Mouse (Mus musculus): ENCODE results near the gene Olfr1326-ps1. TPM values are rescaled to one million over a fixed set of nuclear protein-coding genes. Genes with fewer than 3 reads are reported as not detected.

Gene Olfr1326-ps1
- not detected in 2 replicates for polyA plus RNA-seq (2012)

GRCm38 (mm10) chrX:74574788-74575187, at the start of gene Olfr1326-ps1:
Gene Olfr1326-ps1 (minus strand): TSS chrX:74574888.

DNA sequence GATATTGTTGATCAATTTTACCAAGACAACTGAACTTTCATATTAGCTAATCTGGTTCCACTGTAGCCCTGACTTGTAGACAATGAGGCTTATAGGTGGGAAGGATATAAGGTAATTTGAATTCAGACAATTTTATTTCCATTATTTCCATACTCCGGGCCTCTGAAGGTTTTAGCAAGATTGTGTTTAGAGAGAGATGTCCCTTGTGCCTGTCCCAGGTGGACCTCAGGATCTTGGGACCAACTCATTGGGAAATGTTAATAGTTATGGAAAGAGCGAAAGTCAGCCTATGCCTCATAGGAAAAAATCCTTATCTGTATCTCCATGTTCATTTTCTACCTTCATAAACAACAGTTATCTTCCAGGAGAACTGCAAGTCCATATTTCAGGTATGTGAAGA, 17.7 kb upstream of the Olfr1326-ps1 start, which contains the start of gene Olfr1325:
TSS of gene Olfr1325 (plus strand) at position 301 of the 400 bp plus-strand sequence.

Other genes starting within 250 kb of the Olfr1326-ps1 start
- 4.6 and 6.7 TPM in 2 replicates for gene Plxna3, start 245.8 kb downstream of the Olfr1326-ps1 start, polyA plus RNA-seq (2012)
- gene Lage3, start 221.3 kb downstream of the Olfr1326-ps1 start, polyA plus RNA-seq (2012) = 5.9 and 6.9 TPM in 2 replicates
- gene Ubl4a, start 201.7 kb downstream of the Olfr1326-ps1 start, polyA plus RNA-seq (2012) = 31.2 and 32.6 TPM in 2 replicates
- 4.5 and 5.4 TPM in 2 replicates for gene Slc10a3, start 201.5 kb downstream of the Olfr1326-ps1 start, polyA plus RNA-seq (2012)
- 6.1 and 7.7 TPM in 2 replicates for gene Fam3a, start 181.6 kb downstream of the Olfr1326-ps1 start, polyA plus RNA-seq (2012)
- 9.2 and 10.3 TPM in 2 replicates for gene Ikbkg, start 181.6 kb downstream of the Olfr1326-ps1 start, polyA plus RNA-seq (2012)
- 19.5 and 27.3 TPM in 2 replicates for gene G6pdx, start 145.7 kb downstream of the Olfr1326-ps1 start, polyA plus RNA-seq (2012)
- not detected in 2 replicates for gene Gm6880, start 93.5 kb downstream of the Olfr1326-ps1 start, polyA plus RNA-seq (2012)
- gene Olfr1325, start 17.8 kb upstream of the Olfr1326-ps1 start, polyA plus RNA-seq (2012) = not detected in 2 replicates
- gene Gm5640, start 70.7 kb upstream of the Olfr1326-ps1 start, polyA plus RNA-seq (2012) = not detected in 2 replicates
- not detected in 2 replicates for gene Gm6890, start 166.0 kb upstream of the Olfr1326-ps1 start, polyA plus RNA-seq (2012)

Data from megakaryocyte-erythroid progenitor cell, adult 5 weeks (primary cell).